Mouse (Mus musculus) cerebellum, adult 9-10 months (tissue): ENCODE results near the gene Naglu.

ENCODE experiments used
- DNase-seq: peaks from one replicate; pipeline ENCODE4 v3.0.0; 2022

Naglu gene

DNA sequence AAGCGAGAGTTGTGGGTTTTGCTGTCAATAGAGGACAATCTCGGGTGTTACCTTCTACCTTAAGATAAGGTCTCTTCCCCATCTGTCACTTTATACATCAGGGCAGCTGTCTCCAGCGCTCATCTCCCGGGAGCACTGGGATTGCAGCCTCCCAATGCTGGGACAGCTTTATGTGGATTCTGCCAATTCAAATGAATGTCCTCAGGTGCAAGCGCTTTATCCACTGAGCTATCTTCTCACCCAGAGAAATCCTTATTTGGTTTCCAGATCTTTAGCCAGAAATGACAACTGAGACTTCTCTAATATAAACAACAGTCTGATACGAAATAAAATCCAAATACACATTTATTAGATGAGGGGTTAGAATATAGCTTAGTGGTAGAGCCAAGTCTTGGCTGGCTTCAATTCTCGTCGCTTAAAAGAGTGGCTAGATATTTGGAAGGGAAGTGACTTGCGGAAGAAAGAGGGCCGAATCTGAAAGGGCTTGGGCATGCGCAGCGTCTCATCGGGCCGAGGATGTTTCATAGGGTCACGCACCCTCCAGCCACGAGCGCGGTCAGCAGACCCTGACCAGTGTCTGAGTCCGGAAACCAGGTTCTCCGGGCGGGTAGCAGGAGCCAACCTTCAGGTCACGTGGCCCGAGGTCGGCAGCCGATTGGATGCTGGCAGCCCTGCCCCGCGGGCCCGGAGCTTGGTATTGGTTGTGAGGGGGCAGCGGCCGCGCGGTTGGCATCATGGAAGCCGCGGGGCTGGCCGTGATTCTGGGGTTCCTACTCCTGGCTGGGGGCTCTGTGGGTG is at the start of gene Naglu:
Gene Naglu, plus strand, starts transcription at position 622 of the 798 bp plus-strand sequence.
- peak; percentile 96 for DNase-seq

- DNase-seq = peak; percentile 74
Observed at GRCm38 (mm10) chr11:101023371-101023770, 46.4 kb upstream of the Naglu start.

- no peak for DNase-seq
Observed at GRCm38 (mm10) chr11:101024001-101024400, 45.8 kb upstream of the Naglu start.

- no peak for DNase-seq
Observed at GRCm38 (mm10) chr11:101027121-101027520, 42.7 kb upstream of the Naglu start.

- DNase-seq = no peak
Observed at GRCm38 (mm10) chr11:101029320-101029719, 40.5 kb upstream of the Naglu start.

DNA sequence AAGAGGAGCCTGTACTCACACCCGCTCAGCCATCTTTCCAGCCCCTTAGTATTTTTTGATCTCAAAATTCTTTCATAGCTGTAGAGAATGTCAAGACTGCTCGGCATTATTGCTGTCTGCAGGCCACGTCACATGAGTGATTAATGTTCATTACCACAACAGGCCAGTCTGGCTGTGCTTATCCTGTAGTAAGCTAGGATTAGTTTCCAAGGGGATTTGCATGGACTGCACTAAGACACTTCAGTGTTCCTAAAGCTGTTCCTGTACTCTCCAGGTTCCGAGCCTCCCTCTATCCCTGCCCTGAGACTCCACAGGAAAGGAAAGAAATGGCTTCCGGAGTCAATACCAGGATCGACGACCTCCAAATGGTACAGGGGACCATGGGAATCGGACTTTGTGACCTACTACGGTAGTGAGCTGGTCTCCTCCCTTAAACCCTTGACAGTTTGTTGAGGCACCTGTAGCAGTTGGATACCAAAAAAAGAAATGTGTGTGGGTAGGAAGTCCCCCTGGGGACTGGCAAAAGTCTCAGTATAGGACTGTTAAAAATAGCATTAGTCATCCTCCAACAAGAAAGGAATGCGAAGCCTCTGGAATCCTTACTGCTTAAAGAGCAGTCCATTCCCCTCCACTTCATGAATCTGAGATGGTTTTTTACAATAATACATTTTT is 39.5 kb upstream of the Naglu start:
- DNase-seq = no peak

DNA sequence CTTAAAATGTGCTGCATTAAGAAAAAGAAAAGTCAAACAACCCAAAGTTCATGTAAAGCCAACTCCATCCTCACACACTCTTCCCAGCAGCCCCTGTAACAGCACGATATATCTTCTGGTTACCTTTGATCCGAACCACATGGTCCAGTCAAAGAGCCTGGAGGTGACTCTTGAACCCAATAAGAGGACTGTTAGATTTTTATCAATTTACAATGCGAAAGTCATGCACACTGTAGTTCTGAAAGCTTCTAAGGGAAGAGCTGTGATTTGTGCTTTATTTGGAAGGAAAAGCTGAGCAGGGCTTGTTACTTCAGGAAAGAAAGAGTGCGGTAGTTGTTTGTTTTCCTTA is 39.0 kb upstream of the Naglu start:
- DNase-seq = no peak

DNA sequence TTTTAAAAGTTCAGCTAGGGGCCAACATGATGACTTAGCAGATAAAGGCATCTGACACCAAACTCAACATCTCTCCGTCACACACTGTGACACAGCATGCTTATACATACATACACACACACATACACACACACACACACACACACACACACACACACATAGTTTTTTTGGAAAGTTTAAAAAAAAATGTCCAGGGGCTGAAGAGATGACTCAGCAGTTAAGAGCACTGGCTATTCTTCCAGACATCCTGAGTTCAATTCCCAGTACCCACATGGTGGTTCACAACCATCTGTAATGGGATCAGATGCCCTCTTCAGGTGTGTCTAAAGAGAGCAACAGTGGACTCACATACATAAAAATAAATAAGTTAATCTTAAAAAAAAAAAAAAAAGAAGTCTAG is 38.3 kb upstream of the Naglu start:
- DNase-seq = no peak

DNA sequence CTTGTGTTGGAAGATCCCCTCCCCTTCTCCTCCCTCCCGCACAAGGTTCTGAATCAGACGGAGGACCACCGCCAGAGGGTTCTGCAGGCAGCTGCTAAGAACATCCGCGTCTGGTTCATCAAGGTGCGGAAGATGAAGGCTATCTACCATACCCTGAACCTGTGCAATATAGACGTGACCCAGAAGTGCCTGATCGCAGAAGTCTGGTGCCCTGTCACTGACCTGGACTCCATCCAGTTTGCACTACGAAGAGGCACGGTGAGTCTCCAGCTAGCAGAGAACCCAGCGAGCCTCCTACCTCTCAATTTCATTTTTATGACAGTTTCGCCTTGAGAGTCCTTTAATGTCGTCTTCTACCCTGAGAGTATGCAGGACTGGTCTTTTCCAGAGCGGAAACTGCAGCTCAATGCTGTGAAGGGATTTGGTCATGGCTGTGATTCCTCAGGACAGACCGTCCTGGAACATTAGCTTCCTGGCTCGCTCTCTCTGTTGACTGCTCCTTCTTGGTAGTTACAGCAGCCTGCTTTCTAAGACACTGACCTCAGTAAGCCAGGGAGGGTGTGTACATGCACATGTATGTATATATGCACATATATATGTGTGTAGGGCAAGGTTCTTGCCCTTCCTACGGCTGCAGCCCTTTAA is 35.8 kb upstream of the Naglu start:
- no peak for DNase-seq

DNA sequence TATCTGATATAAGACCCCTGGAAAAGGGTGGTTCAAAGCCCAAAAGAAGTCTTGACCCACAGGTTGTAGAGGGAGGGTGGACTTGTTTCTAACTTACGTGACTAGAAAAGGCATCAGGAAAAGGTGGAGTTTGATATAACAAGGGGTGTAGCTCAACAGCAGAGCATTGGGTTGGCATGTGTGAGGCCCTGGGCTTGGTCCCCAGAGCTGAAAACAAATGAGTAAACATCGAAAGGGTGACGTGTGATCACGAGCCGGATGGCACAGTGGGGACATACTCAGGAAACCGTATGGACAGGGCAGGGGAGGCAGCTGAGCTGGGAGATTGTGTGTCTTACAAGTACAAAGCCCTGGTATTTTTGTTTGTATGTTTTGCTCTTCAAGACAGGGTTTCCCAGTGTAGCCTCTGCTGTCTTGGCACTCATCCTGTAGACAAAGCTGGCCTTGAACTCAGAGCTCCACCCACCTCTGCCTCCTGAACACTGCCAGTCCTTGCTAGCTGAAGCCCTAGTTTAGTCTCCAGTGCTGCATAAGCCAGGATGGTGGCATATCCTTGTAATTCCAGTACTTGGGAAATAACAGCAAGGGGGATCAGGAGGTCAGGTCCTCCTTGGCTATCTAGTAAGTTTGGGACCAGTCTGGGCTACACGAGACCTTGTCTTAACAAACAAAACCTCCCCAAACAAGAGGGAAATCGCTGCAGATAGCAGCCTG is 35.0 kb upstream of the Naglu start:
- DNase-seq = no peak

- DNase-seq = no peak
Observed at GRCm38 (mm10) chr11:101035328-101035695, 34.5 kb upstream of the Naglu start.

DNA sequence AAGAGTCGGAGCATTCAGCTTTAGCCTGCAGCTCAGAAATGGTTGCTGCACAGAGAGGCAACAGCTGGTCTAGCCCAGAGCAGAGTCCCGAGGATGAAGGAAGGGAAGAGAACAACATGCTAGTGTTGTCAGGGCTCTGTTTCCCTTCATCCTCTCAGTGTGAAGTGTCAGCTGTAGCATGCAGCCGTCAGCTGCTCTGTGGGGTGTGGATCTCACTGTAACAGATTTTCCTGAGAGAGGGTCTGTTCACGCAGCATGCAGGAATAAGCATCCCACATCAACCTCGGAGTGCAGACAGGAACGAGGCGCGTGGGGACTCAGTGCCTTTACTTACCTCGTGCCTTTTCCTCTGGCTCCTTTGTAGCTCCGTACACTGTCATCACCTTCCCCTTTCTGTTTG is 32.0 kb upstream of the Naglu start:
- DNase-seq = no peak

- no peak for DNase-seq
Observed at GRCm38 (mm10) chr11:101045826-101046225, 24.0 kb upstream of the Naglu start.

DNA sequence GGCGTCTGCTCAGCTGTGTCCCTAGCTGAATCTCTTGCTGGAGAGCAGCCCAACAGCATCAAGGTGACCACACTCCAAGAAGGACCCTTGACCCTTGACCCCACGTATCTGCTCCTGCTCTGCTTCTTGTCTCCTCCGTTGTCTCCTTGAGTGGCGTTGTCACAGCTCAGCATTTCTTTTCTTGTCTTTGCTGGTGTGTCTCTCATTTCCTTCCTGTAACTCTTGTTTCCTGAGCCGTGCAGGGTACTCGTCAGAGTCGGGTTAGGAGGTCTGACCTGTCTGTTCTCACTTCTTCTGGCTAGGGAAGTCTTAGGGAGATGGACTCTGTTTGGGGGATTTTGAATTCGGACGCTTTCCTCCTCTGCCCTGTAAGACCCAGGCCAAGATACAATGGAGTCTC is 23.4 kb upstream of the Naglu start:
- DNase-seq = no peak

DNA sequence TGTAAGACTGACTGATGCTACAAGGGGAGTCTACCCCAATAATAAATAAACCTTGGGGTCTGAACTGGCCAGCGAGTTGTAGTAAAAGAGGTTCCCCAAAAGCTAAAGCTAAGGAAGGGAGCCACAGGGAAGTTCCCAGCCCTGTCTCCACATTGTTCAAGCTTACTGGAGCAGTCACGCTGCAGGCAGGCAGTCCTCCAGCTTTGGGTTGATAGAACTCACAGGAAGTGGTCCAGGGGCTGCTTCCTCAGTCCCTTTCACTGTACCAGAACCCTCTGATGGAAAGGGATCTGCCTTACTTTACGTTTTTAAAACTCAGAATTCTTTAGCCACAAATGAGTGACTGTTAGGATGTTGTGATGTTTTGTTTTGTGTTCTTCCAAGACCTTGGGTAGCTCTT is 22.3 kb upstream of the Naglu start:
- DNase-seq = no peak

GRCm38 (mm10) chr11:101050359-101050758 is 19.5 kb upstream of the Naglu start:
- peak; percentile 78 for DNase-seq

- DNase-seq = no peak
Observed at GRCm38 (mm10) chr11:101051051-101051493, 18.7 kb upstream of the Naglu start.

DNA sequence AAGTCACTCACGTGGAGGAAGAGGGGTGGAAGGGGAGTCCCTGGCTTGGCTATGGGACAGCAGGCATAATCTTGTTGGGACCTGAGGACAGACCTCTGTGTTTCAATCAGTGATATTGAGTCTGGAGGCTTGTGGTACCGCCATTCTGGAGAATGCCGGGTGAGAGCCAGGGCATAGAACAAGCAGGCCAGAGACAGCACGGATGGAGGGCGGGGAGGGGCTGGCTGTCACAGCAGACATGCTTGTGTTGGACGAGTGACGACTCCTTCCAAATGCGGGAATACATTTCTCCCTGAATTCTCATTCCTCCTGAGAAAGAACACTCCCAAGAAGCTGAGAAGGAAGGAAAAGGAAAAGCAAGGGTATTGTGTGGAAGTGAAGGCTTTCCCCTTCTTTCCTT is 18.2 kb upstream of the Naglu start:
- DNase-seq = no peak

DNA sequence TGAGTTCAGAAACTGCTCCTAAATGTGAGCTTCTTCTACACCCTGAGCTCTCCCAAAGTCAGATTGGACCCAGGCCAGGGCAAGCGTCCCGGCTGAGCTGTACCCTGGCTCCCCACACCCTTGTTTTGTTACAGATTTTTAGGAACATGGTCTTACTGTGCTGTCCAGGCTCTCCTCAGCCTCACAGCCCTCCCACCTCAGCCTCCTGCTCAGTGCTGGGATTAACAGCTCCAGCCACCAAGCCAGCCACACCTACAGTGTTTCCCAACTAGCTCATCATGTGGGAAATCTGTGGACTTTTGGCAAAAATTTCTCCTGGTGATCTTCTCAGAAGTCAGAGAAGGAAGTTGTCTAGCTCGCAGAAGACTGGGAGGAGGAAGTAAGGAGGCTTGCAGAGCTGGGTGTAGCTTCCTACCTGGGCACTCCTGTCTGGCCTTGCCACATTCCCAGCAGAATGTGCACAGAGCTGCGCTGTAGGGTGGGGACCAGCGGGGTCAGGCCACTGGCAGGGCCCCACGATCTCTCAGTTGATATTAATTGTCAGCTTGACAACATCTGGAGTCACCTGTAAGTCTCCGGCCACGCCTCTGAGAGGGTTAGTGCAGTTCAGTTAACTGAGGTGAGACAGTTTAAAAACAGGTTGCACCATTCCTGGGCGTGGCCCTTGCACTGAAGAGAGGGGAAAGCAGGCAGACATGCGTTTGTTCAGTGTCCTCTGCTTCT is 16.9 kb upstream of the Naglu start:
- DNase-seq = peak; percentile 26

DNA sequence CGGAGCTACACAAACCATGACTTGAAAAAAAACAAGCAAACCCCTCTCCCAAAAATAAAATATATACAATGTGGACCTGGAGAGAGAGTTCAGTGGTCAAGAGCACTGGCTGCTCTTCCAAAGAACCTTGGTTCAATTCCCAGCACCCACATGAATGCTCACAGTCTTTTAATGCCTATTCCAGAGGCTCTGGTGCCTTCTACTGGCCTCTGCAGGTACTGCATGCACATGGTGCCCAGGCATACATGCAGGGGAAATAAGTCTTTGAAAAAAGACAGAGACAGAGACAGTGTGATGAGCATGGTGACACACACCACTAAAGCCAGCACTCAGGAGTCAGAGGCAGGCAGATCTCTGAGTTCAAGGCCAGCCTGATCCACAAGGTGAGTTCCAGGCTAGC is 15.8 kb upstream of the Naglu start:
- peak; percentile 39 for DNase-seq

GRCm38 (mm10) chr11:101055418-101055817 is 14.4 kb upstream of the Naglu start:
- peak; percentile 21 for DNase-seq

DNA sequence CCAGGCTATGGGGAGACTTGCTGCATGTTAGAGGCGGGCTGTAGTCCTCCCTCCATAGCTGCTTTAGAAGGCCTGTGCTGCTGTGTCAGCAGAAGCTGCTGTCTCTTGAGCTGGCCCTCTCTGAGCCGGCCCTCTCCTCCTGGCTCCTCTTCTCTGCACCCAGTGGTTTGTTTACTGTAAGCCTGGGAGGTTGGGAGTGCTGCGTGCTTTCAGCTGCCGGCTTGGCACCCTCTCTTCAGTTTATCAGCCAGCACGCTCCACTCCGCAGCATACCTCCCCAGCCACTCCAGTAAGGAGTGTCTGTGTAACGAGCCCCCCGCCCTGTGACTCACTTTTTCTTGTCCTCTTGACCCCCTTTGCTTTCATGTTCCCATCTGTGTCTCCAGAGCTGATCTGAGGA is 12.9 kb upstream of the Naglu start:
- peak; percentile 19 for DNase-seq

GRCm38 (mm10) chr11:101057860-101058259 is 12.0 kb upstream of the Naglu start:
- DNase-seq = peak; percentile 93
